Mouse (Mus musculus) cerebellum, adult 2 months (tissue): ENCODE measurements at regions not wholly inside any gene's neighbourhood (a gene's known extent, or its start where the extent isn't known, plus 50 kb on each side); places are given as distances from the start of the nearest gene placed in this dataset.

Experiments used
- DNase-seq, 2 experiments: peaks; one replicate each; pipeline ENCODE4 v3.0.0; 2021
- H3K27ac ChIP-seq: fragments of 200-500 bp; 2 replicates; pipeline ENCODE4 v1.5.1; 2012; ENCODE audit warnings: low read length, control low read depth, inconsistent platforms; ENCODE audit not compliant: insufficient read depth
- H3K27me3 ChIP-seq: fragments of 200-500 bp; 2 replicates; pipeline ENCODE4 v1.6.1; 2012; ENCODE audit warnings: inconsistent platforms, mild to moderate bottlenecking, low read length, moderate library complexity; ENCODE audit not compliant: control insufficient read depth, insufficient read depth
- H3K4me1 ChIP-seq: fragments of 200-500 bp; 2 replicates; pipeline ENCODE4 v1.6.1; 2011; ENCODE audit warnings: low read length; ENCODE audit not compliant: control insufficient read depth, insufficient read depth
- H3K4me3 ChIP-seq: fragments of 200-500 bp; replicated peaks from 2 replicates; pipeline ENCODE3; 2011; ENCODE audit warnings: mild to moderate bottlenecking, low read depth, low read length, control low read depth; ENCODE audit not compliant: insufficient read depth
- CTCF ChIP-seq: fragments of 200-500 bp; IDR thresholded peaks from 2 replicates; pipeline ENCODE4 v1.5.1; 2011; ENCODE audit warnings: low read depth, mild to moderate bottlenecking, control low read depth, low read length, moderate library complexity, borderline replicate concordance; ENCODE audit not compliant: insufficient read depth
- POLR2A ChIP-seq: fragments of 200-500 bp; IDR thresholded peaks from 2 replicates; pipeline ENCODE4 v1.6.1; 2011; ENCODE audit warnings: low read length, control low read depth, borderline replicate concordance; ENCODE audit not compliant: insufficient read depth
- WGBS: fragments of 180-500 bp; shearing (Covaris S2); methylation state at CpG from one replicate; pipeline ENCODE4 v1.1.7; 2018; 5-methylcytosine and 5-hydroxymethylcytosine counted together

DNA sequence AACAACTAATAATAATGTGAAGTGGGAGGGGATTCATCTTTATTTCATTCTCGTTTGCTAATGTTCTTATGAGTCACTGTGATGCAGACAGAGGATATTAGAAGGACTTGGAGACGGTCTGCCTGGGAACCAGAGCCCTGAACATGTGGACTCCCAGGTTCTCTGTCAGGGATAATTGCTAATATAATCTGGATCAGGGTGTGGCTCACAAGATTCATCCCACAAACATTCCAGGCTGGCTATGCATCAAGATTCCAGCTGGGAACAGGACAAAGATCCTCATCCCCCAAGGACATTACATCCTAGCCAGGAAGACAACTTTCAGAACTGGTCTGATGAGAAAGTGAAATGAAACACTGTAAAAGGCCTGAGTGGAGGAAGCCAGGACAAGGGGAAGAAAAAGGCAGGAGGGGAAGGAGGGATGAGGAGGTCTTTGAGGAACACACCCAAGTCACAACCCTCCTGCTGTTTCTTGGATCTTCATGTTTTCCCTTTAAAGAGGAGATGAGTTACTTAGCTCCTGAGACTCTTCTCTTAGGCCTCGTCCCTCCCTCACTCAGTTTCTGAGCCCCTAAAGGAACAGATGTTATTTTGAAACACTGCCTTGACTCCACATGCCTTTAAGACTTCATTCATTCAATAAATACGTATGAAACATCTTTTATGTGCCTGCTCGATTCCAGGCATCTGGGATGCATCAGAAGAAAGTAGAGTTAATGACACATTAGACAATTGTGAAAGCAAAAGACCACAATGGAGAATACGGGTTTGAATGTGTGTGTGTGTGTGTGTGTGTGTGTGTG is 360.9 kb downstream of the Efnb2 start:
- H3K27me3 ChIP-seq, result no peaks in the 10 kb centered on the region
- no peaks in the 10 kb centered on the region for H3K4me1 ChIP-seq
- no peak overlapping the region for H3K27ac ChIP-seq
- TF ChIP-seq POLR2A (no peak), CTCF (no peak)
- 78% methylated on average over 6 of the region's 6 CpGs for WGBS
- DNase-seq, result no peak
- H3K4me3 ChIP-seq, result no peak overlapping the region

DNA sequence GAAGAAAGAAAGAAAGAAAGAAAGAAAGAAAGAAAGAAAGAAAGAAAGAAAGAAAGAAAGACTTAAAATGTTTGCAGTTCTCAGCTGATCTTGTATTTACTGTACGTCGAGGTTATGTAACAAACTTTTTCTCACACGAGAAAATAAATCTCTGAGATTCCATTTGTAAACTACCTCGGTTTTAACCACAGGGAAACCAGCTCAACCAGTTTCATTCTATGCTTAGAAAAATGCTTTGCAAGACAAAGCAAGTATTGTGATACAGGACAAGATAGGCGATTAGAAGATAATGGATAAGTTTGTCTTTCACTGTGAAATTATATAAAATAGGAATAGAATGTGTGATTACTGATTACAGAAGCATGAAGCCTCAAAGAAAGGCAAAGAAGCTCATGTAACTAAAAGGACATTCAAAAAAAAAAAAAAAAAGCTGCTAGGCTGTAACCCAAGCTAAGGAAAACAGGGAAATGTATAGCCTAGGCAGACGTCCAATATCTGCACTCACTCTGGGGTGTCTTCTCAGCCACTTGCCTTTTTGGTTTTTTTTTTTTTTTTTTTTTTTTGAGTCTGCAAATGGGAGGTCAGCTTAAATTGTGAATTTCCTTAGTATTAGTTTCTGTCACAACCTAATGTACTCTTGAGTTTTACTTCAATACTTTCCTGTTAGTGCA is 368.3 kb downstream of the Efnb2 start:
- no peak for TF ChIP-seq POLR2A
- TF ChIP-seq CTCF, result no peak
- H3K27ac ChIP-seq, result no peak overlapping the region
- H3K27me3 ChIP-seq, result no peaks in the 10 kb centered on the region
- H3K4me3 ChIP-seq, result no peak overlapping the region
- DNase-seq, result no peak
- WGBS, result 62% methylated on average over 6 of the region's 6 CpGs
- no peaks in the 10 kb centered on the region for H3K4me1 ChIP-seq

DNA sequence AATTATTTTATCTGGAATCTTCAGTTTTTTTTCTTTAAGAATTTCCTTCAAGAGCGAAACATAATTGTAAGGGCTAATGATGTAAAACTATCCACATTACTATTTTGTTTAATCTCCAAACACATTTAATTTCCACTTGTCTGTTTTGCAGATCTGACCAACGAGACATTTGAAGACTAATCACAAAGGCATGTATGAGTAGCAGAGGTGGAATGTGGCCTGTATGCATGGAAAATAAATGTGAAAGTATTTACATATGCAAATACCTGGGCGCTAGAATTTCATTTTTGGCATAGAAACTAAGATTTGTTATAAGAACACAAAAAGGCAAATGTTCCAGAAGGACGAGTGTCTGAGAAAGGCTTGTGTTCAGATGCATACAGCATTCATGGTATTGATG is 375.2 kb downstream of the Efnb2 start:
- no peak for DNase-seq
- Histone ChIP-seq H3K4me1 (no peaks in the 10 kb centered on the region), H3K27ac (no peak overlapping the region), H3K27me3 (no peaks in the 10 kb centered on the region), H3K4me3 (no peak overlapping the region)
- 89% methylated on average over 4 of the region's 4 CpGs for WGBS
- TF ChIP-seq POLR2A, result no peak
- TF ChIP-seq CTCF, result no peak

DNA sequence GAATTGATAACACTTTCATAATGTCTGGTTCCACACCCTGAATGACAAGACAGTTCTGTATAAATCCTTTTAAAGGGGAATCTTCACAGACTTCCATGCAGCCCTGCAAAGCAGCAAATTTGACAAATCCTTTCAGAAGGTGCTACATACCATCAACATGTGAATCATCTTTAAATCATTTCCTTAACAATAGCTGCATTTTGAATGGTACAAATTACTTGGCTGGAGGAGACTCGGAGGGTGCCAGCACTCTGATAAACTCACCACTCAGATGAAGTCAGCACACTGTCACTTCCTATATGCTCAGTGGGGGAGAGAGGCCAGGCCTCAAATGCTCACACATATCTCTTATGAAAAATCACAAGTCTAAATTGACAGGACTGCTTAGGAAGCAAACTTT is 386.1 kb downstream of the Efnb2 start:
- WGBS, result 49% methylated on average over 1 of the region's 1 CpGs
- peak in 1 of 2 experiments; percentile 6 for DNase-seq
- Histone ChIP-seq H3K4me3 (no peak overlapping the region), H3K27ac (no peak overlapping the region), H3K4me1 (peaks cover 11% of the 10 kb centered on the region; the same call in 1 of the 2 replicates), H3K27me3 (no peaks in the 10 kb centered on the region)
- TF ChIP-seq POLR2A, result no peak
- TF ChIP-seq CTCF, result no peak

DNA sequence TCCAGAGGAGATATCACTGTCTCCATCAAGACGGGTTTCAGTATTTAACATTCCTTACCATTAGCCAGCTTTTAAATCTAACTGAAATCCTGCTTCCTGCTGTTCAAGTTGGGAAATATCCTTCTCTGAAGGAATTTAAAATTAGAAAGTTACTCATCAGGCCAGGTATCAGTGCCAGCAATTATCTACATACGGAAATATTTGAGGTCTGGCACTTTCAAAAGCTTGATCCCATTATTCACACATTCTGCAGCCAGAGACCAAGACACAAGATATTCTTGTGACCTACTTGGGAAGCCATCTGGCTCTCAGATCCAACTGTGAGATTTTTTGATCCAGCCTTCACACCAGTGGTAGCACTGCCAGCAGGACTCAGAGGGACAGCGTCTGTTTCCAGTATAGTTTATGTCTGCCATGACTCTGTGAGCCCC is 386.8 kb downstream of the Efnb2 start:
- Histone ChIP-seq H3K27me3 (no peaks in the 10 kb centered on the region), H3K27ac (no peak overlapping the region), H3K4me1 (peaks cover 11% of the 10 kb centered on the region; the same call in 1 of the 2 replicates), H3K4me3 (no peak overlapping the region)
- TF ChIP-seq POLR2A (no peak), CTCF (no peak)
- WGBS, result 7% methylated on average over 3 of the region's 3 CpGs
- DNase-seq, result peak; percentile 43 to 75

DNA sequence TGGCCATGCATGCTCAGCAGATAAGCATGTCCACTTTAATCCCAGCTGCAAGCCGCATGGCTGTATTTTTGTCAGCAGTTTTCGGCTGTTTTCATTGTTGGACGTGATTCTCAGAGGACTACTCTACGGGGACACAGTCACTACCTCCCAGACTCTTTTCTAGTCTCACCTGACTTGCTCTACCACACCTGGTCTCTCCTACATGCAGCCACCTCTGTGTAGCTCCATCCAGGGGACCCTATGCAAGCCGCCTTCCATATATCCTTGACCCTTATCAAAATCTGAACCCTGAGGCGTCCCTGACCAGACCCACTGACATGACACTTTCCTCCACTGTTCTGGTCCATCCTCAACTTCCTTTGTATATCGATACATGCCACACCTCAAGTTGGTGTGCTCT is 402.2 kb downstream of the Efnb2 start:
- no peak for TF ChIP-seq POLR2A
- no peak for TF ChIP-seq CTCF
- 72% methylated on average over 7 of the region's 7 CpGs for WGBS

DNA sequence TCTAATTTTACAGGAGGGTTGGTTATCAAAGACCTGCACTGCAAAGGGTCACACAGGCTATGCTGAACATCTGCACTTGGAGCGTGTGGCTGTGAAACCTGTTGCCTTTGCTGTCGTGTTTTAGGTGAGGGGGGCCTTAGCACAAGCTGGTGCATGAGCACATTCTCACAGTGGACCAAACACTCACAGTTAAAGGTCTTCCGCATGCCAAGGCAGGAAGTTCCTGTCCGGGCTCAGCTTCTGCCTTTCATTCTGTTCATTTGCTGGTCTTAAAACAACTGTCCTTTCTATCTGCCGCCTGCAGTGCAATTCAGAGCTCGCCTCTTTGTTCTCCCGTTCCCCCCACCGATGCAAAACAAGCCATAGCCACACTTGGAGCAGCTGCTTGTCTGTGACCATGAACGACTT is 402.8 kb downstream of the Efnb2 start:
- H3K4me3 ChIP-seq, result no peak overlapping the region
- no peak overlapping the region for H3K27ac ChIP-seq
- no peaks in the 10 kb centered on the region for H3K4me1 ChIP-seq
- no peak for DNase-seq
- no peaks in the 10 kb centered on the region for H3K27me3 ChIP-seq
- 24% methylated on average over 9 of the region's 9 CpGs for WGBS
- TF ChIP-seq CTCF (no peak), POLR2A (no peak)

More for the DNA sequence above, 402.2 kb downstream of the Efnb2 start:
- Histone ChIP-seq H3K27ac (no peak overlapping the region), H3K27me3 (no peaks in the 10 kb centered on the region), H3K4me1 (no peaks in the 10 kb centered on the region), H3K4me3 (no peak overlapping the region)
- no peak for DNase-seq

DNA sequence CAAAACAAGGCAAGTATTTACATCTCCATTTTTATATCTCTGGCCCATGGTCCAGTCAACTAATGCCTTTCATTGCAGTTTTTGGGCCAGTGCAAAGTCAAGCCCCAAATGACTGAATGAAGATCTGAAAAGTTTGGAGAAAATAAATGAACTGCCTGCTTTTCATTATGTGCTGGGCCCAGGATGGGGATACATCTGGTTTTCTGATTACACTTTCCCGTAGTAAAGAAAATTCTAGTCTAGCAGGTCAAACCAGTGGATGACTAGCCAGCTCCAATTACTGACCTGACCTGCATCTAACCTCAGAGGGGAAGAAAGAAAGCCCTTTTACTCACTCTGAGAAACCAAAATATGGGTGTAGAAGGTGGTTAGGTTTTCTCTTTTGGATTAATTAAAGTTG is 404.7 kb downstream of the Efnb2 start:
- no peak overlapping the region for H3K27ac ChIP-seq
- 92% methylated on average over 1 of the region's 1 CpGs for WGBS
- no peaks in the 10 kb centered on the region for H3K27me3 ChIP-seq
- H3K4me3 ChIP-seq, result no peak overlapping the region
- no peaks in the 10 kb centered on the region for H3K4me1 ChIP-seq
- DNase-seq, result no peak
- no peak for TF ChIP-seq POLR2A
- no peak for TF ChIP-seq CTCF
